Mouse (Mus musculus) embryonic facial prominence, embryonic 11.5 days (tissue): ENCODE measurements around the gene Dync1li2. TPM values are rescaled to one million over a fixed set of nuclear protein-coding genes. Genes with fewer than 3 reads are reported as not detected.
A peak's percentile ranks its signal among the peaks of the same experiment; 100 is the strongest.

ENCODE experiments used
- ATAC-seq: fragments of 200-750 bp; cut with Nextera tagmentation; replicated peaks from 2 replicates; pipeline ENCODE4 v1.8.0; 2017; ENCODE audit warnings: low read depth; ENCODE audit not compliant: insufficient number of reproducible peaks, low FRiP score, low TSS enrichment
- DNase-seq: peaks from one replicate; pipeline ENCODE4 v3.0.0-alpha.2; 2015; ENCODE audit warnings: low spot score
- H3K27ac ChIP-seq: fragments of 300-500 bp; sonication (generic); replicated peaks from 2 replicates; pipeline ENCODE4 v1.5.1; 2014; ENCODE audit warnings: mild to moderate bottlenecking, low read depth, low read length, control low read depth
- H3K27me3 ChIP-seq: fragments of 300-500 bp; sonication (generic); 2 replicates; pipeline ENCODE4 v1.6.1; 2014; ENCODE audit warnings: mild to moderate bottlenecking, low read length, moderate library complexity, mixed read lengths; ENCODE audit not compliant: control insufficient read depth, insufficient read depth
- H3K36me3 ChIP-seq: fragments of 300-500 bp; sonication (generic); replicated peaks from 2 replicates; pipeline ENCODE4 v1.6.1; 2014; ENCODE audit warnings: low read depth, mild to moderate bottlenecking, low read length, moderate library complexity, mixed read lengths; ENCODE audit not compliant: control insufficient read depth, insufficient read depth
- H3K4me1 ChIP-seq: fragments of 300-500 bp; sonication (generic); 2 replicates; pipeline ENCODE4 v1.6.1; 2014; ENCODE audit warnings: low read length, mixed read lengths; ENCODE audit not compliant: control insufficient read depth, insufficient read depth
- H3K4me2 ChIP-seq: fragments of 300-500 bp; sonication (generic); 2 replicates; pipeline ENCODE4 v1.6.1; 2014; ENCODE audit warnings: low read depth, mild to moderate bottlenecking, control low read depth, low read length, moderate library complexity
- H3K4me3 ChIP-seq: fragments of 300-500 bp; sonication (generic); 2 replicates; pipeline ENCODE4 v1.5.1; 2014; ENCODE audit warnings: low read depth, low read length, control low read depth
- H3K9ac ChIP-seq: fragments of 300-500 bp; sonication (generic); replicated peaks from 2 replicates; pipeline ENCODE4 v1.6.1; 2014; ENCODE audit warnings: mild to moderate bottlenecking, control low read depth, low read length
- H3K9me3 ChIP-seq: fragments of 300-500 bp; sonication (generic); replicated peaks from 2 replicates; pipeline ENCODE4 v1.6.1; 2016; ENCODE audit warnings: mild to moderate bottlenecking, low read length, inconsistent platforms, mixed read lengths; ENCODE audit not compliant: control insufficient read depth
- WGBS: fragments of 180-500 bp; shearing (Covaris S2); extraction: QIAGEN DNeasy Blood & Tissue Kit; methylation state at CpG from one replicate; pipeline ENCODE4 v1.1.7; 2014; 5-methylcytosine and 5-hydroxymethylcytosine counted together
- polyA plus RNA-seq: library from polyadenylated mRNA; unstranded; fragments of >200 nt; fragmentation: Nextera tagmentation; extraction: Ambion mirVana; gene quantifications from 2 replicates; pipeline ENCODE4 v1.2.1, GENCODE M21; 2014

The Dync1li2 gene
- polyA plus RNA-seq, 1 experiment from 2014 or later: 66.6 TPM

GRCm38 (mm10) chr8:104403596-104403995, 39.3 kb downstream of the Dync1li2 start:
- H3K4me1 ChIP-seq: no peaks in the 10 kb centered on the region
- WGBS: 67% methylated on average over 3 of the region's 3 CpGs

GRCm38 (mm10) chr8:104395703-104396357, 47.0 kb downstream of the Dync1li2 start, which contains the start of gene Cmtm4:
Gene Cmtm4 (minus strand): TSS chr8:104395807.
- H3K4me2 ChIP-seq: peak within 1 kb of the TSS; percentile 95
- H3K9ac ChIP-seq: peak within 1 kb of the TSS; percentile 84
- peak within 1 kb of the TSS; percentile 81 for H3K4me3 ChIP-seq
- no peaks in the 10 kb centered on the region for H3K27me3 ChIP-seq
- peak; percentile 82 for ATAC-seq
- DNase-seq: peak; percentile 81
- 0 out of 2 replicates have a peak within 1 kb of the TSS, but pooled peaks have one; percentile 3 for H3K27ac ChIP-seq
- whole genome bisulfite sequencing: 3% methylated on average over 28 of the region's 54 CpGs
- no peaks in the 10 kb centered on the region for H3K4me1 ChIP-seq
- no peaks in the 10 kb centered on the region for H3K36me3 ChIP-seq
- H3K9me3 ChIP-seq: no peaks in the 10 kb centered on the region

More at GRCm38 (mm10) chr8:104403596-104403995, 39.3 kb downstream of the Dync1li2 start:
- no peaks in the 10 kb centered on the region for H3K27me3 ChIP-seq
- H3K9ac ChIP-seq: no peak overlapping the region
- no peak for ATAC-seq
- no peak overlapping the region for H3K4me3 ChIP-seq
- no peak overlapping the region for H3K4me2 ChIP-seq
- DNase-seq: peak; percentile 31
- H3K36me3 ChIP-seq: no peaks in the 10 kb centered on the region
- H3K27ac ChIP-seq: no peak overlapping the region
- no peaks in the 10 kb centered on the region for H3K9me3 ChIP-seq

GRCm38 (mm10) chr8:104394801-104395702, 47.8 kb downstream of the Dync1li2 start:
- Histone ChIP-seq H3K9me3 (no peaks in the 10 kb centered on the region), H3K4me1 (no peaks in the 10 kb centered on the region), H3K27me3 (no peaks in the 10 kb centered on the region), H3K27ac (0 out of 2 replicates have a peak overlapping the region, but pooled peaks have one; percentile 3), H3K36me3 (no peaks in the 10 kb centered on the region), H3K9ac (peak overlapping the region; percentile 84), H3K4me2 (peak overlapping the region; percentile 95), H3K4me3 (peak overlapping the region; percentile 81)
- peak; percentile 59 for DNase-seq
- under 1% methylated on average over 69 of the region's 82 CpGs for WGBS
- ATAC-seq: peak; percentile 81

GRCm38 (mm10) chr8:104393767-104394166, 49.1 kb downstream of the Dync1li2 start:
- Histone ChIP-seq H3K4me3 (no peak overlapping the region), H3K4me2 (no peak overlapping the region), H3K9ac (no peak overlapping the region; the same call in 1 of the 2 replicates), H3K4me1 (no peaks in the 10 kb centered on the region), H3K36me3 (no peaks in the 10 kb centered on the region), H3K27ac (no peak overlapping the region), H3K9me3 (no peaks in the 10 kb centered on the region), H3K27me3 (no peaks in the 10 kb centered on the region)
- WGBS: 84% methylated on average over 6 of the region's 6 CpGs
- no peak for DNase-seq
- ATAC-seq: no peak

DNA sequence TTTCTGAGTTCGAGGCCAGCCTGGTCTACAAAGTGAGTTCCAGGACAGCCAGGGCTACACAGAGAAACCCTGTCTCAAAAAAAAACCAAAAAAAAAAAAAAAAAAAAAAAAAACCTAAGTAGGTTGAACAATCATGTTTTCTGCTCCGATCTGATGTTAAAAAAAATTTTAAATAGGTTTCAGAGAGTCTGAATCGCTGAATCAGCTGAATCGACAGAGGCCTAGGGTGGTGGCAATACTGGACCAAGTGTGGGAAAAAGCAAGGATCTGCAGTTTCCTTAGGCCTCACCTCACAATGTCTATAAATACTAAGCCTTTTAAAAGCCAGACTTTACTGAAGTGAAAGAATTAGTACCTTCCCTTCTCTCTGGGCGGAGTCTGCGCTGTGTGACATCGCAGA, 49.7 kb downstream of the Dync1li2 start:
- no peaks in the 10 kb centered on the region for H3K4me1 ChIP-seq
- H3K9me3 ChIP-seq: no peaks in the 10 kb centered on the region
- H3K27me3 ChIP-seq: no peaks in the 10 kb centered on the region
- H3K9ac ChIP-seq: no peak overlapping the region
- DNase-seq (no peak), ATAC-seq (no peak)
- H3K4me2 ChIP-seq: no peak overlapping the region
- no peaks in the 10 kb centered on the region for H3K36me3 ChIP-seq
- H3K27ac ChIP-seq: no peak overlapping the region
- 94% methylated on average over 7 of the region's 7 CpGs for WGBS
- H3K4me3 ChIP-seq: no peak overlapping the region

DNA sequence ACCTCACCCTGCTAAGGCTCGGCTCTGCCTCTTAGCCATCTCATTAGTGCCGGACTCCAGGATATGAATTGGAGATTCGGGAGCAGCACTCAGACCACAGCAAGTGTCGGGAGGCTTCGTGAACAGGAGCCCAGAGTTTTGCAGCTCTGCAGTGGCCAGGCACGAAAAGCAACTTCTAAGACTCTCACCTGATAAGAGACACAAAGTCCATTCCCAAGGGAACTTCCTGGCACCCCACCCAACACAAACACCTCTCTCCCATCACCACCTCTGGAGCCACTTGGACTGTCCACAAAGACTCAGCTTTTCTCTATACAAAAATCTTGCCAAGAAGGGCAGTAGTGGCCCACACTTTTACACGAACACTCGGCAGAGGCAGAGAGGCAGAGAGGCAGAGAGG, 52.6 kb downstream of the Dync1li2 start:
- Histone ChIP-seq H3K4me1 (peaks cover 3% of the 10 kb centered on the region), H3K36me3 (no peaks in the 10 kb centered on the region), H3K27ac (no peak overlapping the region), H3K4me2 (no peak overlapping the region), H3K27me3 (no peaks in the 10 kb centered on the region), H3K9ac (no peak overlapping the region), H3K9me3 (no peaks in the 10 kb centered on the region), H3K4me3 (no peak overlapping the region)
- WGBS: 89% methylated on average over 8 of the region's 8 CpGs
- ATAC-seq: no peak
- DNase-seq: no peak

DNA sequence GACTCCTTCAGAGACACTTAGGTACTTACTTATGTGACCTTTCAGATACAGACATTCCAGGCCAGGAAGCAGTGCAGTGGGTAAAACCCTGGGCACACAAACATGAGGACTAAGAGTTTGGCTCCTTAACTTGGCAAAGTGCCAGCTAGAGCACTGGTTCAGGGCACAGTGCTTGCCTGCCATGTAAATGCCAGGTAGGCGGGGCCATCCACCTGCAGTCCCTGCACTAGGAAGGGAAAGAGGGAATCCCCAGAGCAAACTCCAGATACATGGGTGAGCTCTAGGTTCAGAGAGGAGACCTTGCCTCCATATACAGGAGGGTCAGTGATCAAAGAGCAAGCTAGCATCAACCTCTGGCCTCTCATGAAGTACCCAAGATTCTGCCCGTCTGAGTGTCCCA, 54.9 kb downstream of the Dync1li2 start:
- Histone ChIP-seq H3K4me3 (no peak overlapping the region), H3K27ac (no peak overlapping the region), H3K36me3 (no peaks in the 10 kb centered on the region), H3K4me1 (peaks cover 3% of the 10 kb centered on the region), H3K27me3 (no peaks in the 10 kb centered on the region), H3K9me3 (no peaks in the 10 kb centered on the region), H3K9ac (no peak overlapping the region), H3K4me2 (no peak overlapping the region)
- ATAC-seq: no peak
- no peak for DNase-seq
- 81% methylated on average over 2 of the region's 2 CpGs for WGBS

- Histone ChIP-seq H3K9me3 (no peaks in the 10 kb centered on the region), H3K4me2 (no peak overlapping the region), H3K4me1 (peaks cover 3% of the 10 kb centered on the region), H3K27ac (no peak overlapping the region), H3K4me3 (no peak overlapping the region), H3K27me3 (no peaks in the 10 kb centered on the region), H3K36me3 (no peaks in the 10 kb centered on the region), H3K9ac (no peak overlapping the region)
- ATAC-seq (no peak), DNase-seq (no peak)
- WGBS: 57% methylated on average over 7 of the region's 7 CpGs
Observed at GRCm38 (mm10) chr8:104387501-104387900, 55.3 kb downstream of the Dync1li2 start.
